Mouse (Mus musculus) megakaryocyte progenitor cell, adult 5-6 weeks (primary cell): Measurements from ENCODE around the gene Tnfsf13. TPM values are rescaled to one million over a fixed set of nuclear protein-coding genes. Genes with fewer than 3 reads are reported as not detected.
"Not testable (repeated sequence)": the region's sequence is repeated elsewhere in the genome, so short reads cannot be mapped to it uniquely, and the experiment has no call there.

Source experiments
- ATAC-seq: replicated peaks from 2 replicates; pipeline ENCODE4 v1.8.0; 2016; ENCODE audit warnings: mild to moderate bottlenecking, moderate TSS enrichment, inconsistent platforms; ENCODE audit not compliant: poor library complexity
- total RNA-seq, 2 experiments: library from RNA; stranded (forward) in 1 of 2; stranded (reverse) in 1 of 2; fragments of 157-497, 149-512 nt in 1 of 2; fragments of 200-1000 nt in 1 of 2; gene quantifications; 2 replicates each; pipeline versions ENCODE4 v1.2.3 to v1.2.4; 2015 to 2017

Gene Tnfsf13
- total RNA-seq, 2 experiments from 2014 or later: 28.5 to 53.7 TPM

- ATAC-seq: no peak
Observed at GRCm38 (mm10) chr11:69706775-69707479, 21.3 kb upstream of the Tnfsf13 start.

- no peak for ATAC-seq
Observed at GRCm38 (mm10) chr11:69704613-69705010, 19.0 kb upstream of the Tnfsf13 start.

DNA sequence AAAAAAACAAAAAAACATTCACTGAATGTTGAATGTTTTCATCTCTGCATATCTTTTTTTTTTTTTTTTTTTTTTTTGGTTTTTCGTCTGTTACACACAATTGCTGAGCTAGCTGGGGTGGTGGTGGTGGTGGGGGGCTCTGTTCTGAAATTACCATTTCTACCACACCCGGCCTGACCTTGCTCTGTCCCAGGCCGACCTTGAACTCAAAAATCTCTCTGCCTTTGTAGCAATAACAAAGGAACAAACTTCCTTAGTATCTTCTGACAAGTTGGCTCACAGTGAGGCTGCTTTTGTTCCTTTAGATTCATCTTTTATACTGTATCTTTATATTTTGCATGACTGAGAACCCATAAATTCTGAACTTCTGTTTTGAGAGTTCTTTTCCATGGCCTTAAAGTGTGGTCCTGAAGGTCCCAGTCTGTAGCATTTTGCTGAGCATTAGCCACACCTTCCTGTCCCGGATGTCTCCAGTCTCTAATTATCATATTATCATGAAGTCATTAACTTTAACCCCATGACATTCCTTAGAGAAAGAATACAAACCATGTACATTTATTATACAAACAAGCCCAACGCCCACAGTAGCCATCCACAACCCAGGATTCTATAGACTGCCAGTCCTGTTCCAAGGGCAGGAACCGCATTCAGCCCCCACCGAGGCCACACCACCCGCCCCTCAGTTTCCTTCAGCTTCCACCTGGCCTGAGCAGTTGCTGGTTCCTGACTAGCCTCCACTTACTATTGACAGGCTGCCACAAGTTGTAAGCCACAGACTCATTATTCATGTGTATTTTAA is 18.4 kb upstream of the Tnfsf13 start:
- ATAC-seq: no peak

DNA sequence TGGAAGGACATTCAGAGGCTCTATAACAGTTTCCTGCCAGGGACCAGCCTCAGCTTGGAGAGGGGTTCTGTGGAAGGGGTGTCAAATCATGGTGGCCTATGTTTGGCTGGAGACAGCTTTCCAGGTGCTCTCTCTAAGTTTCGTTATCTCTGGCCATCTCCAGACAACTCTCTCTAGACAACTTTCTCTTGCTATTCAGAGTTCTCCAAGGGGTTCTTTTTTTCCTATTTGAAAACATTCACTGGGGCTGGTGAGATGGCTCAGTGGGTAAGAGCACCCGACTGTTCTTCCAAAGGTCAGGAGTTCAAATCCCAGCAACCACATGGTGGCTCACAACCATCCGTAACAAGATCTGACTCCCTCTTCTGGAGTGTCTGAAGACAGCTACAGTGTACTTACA is 17.8 kb upstream of the Tnfsf13 start:
- ATAC-seq: not testable (repeated sequence)

GRCm38 (mm10) chr11:69702886-69703285 is 17.3 kb upstream of the Tnfsf13 start:
- ATAC-seq: not testable (repeated sequence)

DNA sequence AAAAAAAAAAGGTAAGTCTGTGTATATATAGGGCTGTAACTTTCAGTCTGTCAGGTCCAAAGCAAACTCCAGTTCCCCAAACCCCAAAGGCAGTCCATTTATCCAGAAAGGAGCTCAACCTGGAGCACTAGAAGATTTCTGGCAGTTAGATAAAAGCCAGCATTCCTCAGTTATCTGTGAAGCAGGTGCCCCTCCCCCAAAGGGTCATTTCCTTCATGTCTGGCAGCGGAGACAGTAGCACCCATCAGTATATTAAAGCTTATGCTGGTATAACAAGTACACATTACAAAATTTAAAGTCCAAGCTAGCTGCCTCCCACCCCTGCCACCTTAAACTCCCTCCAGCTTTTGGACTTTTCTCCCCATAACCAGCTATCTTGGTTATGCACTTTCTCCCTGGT is 14.0 kb upstream of the Tnfsf13 start:
- ATAC-seq: no peak

DNA sequence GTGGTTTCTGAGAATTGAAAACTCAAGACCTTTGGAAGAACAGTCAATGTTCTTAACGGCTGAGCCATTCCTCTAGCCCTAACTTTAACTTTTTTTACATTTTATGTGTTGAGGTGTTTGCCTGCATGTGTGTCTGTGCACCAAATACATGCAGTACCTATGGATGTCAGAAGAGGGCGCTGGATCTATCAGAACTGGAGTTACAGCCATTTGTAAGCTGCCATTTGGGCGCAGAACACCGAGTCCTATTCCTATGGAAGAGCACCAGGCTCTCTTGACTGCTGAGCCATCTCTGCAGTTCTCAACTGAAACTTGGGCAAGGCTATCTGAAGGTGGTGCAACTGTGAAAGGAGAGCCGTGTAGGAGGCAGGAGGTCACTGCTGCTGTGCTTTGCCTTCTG is 13.0 kb upstream of the Tnfsf13 start:
- no peak for ATAC-seq

GRCm38 (mm10) chr11:69697396-69697795 is 11.8 kb upstream of the Tnfsf13 start:
- no peak for ATAC-seq

GRCm38 (mm10) chr11:69695361-69696181 is 10.0 kb upstream of the Tnfsf13 start, which contains the start of the genes Tnfsf12 and Tnfsfm13:
Tnfsf12 (minus strand) TSS chr11:69695849.
Tnfsfm13 (minus strand) TSS chr11:69696098.
- ATAC-seq: peak; percentile 86

GRCm38 (mm10) chr11:69695046-69695360 is 9.4 kb upstream of the Tnfsf13 start:
- no peak for ATAC-seq

DNA sequence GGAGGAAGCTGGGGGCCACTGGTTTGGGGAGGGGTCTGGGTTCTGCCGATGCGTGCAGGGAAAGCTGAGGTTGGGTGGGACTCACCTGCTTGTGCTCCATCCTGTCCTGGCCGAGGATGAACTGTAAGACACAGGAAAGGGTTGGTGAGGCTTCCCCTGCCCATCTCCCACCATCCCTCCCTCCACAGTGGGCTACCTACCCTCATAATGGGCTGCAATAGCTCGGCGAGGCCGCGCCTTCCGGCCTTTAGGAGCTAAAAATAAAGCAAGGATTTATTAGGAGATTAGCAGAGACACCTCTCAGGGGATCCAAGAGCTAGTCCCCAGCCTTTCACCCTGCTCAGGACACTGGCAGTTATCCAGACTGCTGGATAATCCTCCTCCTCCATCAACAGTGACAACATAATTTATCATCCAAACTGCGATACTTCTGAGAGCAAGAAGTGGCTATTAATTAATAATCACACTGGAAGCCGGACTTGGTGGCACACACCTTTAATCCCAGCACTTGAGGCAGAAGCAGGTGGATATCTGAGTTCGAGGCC is 7.9 kb upstream of the Tnfsf13 start:
- no peak for ATAC-seq

GRCm38 (mm10) chr11:69692863-69693262 is 7.3 kb upstream of the Tnfsf13 start:
- ATAC-seq: no peak

- ATAC-seq: peak; percentile 44
Observed at GRCm38 (mm10) chr11:69692196-69692811, 6.7 kb upstream of the Tnfsf13 start.

DNA sequence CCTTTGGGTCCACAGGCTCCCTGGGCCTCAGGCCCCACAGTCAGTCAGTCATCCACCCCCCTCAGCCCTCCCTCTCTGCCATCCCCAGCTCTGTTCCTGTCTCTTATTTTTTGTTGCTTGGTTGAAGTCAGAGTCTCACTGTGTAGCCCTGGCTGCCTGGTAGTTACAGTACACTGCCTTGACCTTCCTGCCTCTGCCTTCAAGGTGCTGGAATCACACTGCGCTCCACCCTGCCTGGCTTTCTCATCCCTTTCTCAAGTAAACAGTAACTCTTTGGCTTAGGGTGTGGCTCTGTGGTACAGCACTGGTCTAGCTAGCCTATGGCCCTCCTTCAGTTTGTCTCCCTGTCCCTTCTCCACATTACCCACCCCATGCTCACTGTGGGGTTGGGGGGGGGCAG is 4.3 kb upstream of the Tnfsf13 start:
- ATAC-seq: no peak

DNA sequence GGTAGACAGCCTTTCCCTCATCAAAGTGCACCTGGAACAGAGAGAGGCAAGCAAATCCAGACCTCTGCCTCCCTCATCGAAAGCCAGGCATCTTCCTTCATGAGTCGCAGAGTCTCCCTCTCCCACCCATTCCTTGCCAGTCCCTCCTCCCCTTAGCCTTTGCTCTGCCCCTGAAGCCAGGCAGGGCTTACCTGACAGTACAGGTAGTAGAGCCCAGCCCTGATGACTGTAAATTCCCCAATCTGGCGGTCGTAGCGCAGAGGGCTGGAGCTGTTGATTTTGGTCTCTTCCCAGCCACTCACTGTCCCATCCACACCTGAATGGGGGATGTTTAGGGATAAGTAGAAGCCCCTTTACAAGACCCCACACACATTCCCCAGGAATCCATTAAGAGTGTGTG is 1.5 kb upstream of the Tnfsf13 start:
- ATAC-seq: no peak

DNA sequence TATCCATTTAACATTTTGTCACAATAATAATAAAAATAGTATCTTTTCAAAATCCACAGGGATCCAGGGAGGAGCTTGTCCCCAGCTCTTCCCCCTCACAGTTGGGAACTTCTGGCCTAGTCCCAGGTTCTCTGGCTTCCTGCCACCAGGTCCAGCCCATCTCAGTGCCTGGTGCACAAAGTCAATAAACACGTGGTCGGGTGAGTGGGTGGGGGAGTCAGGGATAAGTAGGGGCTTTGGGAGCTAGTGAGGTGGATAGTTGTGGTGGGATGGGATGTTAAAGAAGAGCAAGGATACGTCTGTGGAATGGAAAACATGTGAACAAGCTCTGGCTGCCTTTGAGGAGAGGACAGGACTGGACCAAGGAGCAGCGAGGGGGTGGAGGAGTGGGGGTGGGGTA is 793 bp upstream of the Tnfsf13 start:
- no peak for ATAC-seq

GRCm38 (mm10) chr11:69684936-69685335 is 648 bp downstream of the Tnfsf13 start:
- ATAC-seq: no peak

DNA sequence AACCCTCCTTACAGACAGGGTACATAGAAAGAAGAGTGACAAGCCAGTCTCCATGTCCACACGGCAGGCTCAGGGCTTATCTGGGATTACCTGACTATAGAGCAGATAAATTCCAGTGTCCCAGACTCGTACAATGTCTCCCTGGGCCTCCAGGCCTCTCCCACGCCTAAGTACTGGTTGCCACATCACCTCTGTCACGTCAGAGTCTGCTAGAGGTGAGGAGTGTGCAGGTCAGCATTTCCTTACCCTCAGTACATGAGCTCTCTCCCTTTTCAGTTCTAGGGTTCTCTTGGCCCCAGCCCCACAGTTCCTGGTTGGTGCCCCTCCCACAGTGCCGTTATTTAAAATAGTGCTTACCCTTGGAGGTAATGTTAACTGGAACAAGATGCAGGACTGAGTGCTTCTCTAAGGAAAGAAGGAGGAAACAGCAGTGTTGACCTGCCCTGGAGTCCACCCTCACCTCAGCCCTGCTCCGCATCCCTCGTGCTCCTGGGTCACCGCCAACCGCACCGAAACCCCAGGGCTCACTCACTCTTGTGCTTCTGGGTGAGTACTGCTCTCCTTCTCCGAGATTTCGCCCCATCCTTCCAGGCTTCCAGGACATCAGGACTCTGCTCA is 1.3 kb downstream of the Tnfsf13 start:
- ATAC-seq: no peak

- no peak for ATAC-seq
Observed at GRCm38 (mm10) chr11:69683576-69683975, 2.0 kb downstream of the Tnfsf13 start.

DNA sequence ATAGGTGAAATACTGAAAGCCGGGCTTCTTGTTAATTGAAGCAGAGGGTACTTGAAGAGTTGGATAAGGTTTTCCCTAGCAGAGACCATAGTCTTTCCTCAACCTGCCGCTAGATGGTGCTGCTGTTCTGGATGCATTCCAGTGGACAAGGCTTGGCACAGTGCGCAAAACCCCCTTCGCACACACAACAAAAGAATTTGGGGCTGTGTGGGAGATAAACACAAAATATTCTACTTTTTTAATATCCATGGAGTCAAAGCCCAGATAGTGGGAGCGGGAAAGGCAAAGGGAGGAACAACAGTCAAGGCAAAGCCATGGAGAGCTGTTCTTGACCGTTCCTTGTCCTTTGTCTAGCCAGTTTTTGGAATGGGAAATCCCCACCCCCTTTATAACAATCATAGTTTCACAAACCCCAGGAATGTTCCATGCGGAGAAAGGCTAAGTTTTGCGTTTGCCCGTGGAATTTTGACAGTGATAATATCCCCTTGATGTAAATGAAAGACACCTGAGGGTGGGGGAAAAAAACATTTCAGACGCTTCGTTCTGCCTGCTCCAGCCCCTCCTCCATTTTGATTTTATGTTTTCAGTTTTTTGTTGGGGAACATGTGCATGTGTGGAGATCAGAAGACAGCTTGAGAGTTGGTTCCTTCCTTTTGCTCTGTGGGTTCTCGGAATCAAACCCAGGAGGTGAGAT is 2.6 kb downstream of the Tnfsf13 start:
- peak; percentile 63 for ATAC-seq
